Mouse (Mus musculus): ENCODE data around the gene Gstm6. TPM values are rescaled to one million over a fixed set of nuclear protein-coding genes. Genes with fewer than 3 reads are reported as not detected.
"Not testable (repeated sequence)": the region's sequence is repeated elsewhere in the genome, so short reads cannot be mapped to it uniquely, and the experiment has no call there.

Gene Gstm6
- polyA plus RNA-seq, 1 experiment from 2014 or later: 8.8 TPM

- Histone ChIP-seq H3K27me3 (ENCODE audit: insufficient read depth, low read length) (no peaks in the 10 kb centered on the region), H3K27ac (no peak overlapping the region), H3K9ac (ENCODE audit: low read depth, low read length) (no peak overlapping the region), H3K4me3 (replicated peaks; ENCODE audit: low read depth, low read length) (no peak overlapping the region), H3K4me1 (replicated peaks; ENCODE audit: insufficient read depth, low read length) (no peaks in the 10 kb centered on the region), H3K36me3 (ENCODE audit: insufficient read depth, low read length) (no peaks in the 10 kb centered on the region), H3K4me2 (ENCODE audit: low read length) (no peak overlapping the region), H3K9me3 (replicated peaks; ENCODE audit: low read length) (no peaks in the 10 kb centered on the region)
- DNase-seq (ENCODE audit: low spot score) (no peak), ATAC-seq (replicated peaks; ENCODE audit: low FRiP score, low read depth) (no peak)
- no peak for TF ChIP-seq CTCF (IDR thresholded peaks at IDR 0.05; ENCODE audit: low read depth)
- 38% methylated on average over 6 of the region's 6 CpGs for WGBS
Measured at GRCm38 (mm10) chr3:107905942-107906341, 37.6 kb downstream of the Gstm6 start.

- 40% methylated on average over 11 of the region's 11 CpGs for WGBS
Measured at GRCm38 (mm10) chr3:107900955-107901673, 42.4 kb downstream of the Gstm6 start.

GRCm38 (mm10) chr3:107898691-107899090 is 44.9 kb downstream of the Gstm6 start:
- no peak for TF ChIP-seq CTCF (IDR thresholded peaks at IDR 0.05; ENCODE audit: low read depth)
- 77% methylated on average over 13 of the region's 13 CpGs for WGBS
- Histone ChIP-seq H3K27me3 (ENCODE audit: insufficient read depth, low read length) (no peaks in the 10 kb centered on the region), H3K27ac (peak overlapping the region; percentile 1; the same call in 1 of the 2 replicates), H3K36me3 (ENCODE audit: insufficient read depth, low read length) (0 out of 2 replicates have a peak, but pooled peaks cover 4% of the 10 kb centered on the region), H3K4me1 (replicated peaks; ENCODE audit: insufficient read depth, low read length) (0 out of 2 replicates have a peak, but pooled peaks cover 3% of the 10 kb centered on the region), H3K4me2 (ENCODE audit: low read length) (no peak overlapping the region), H3K9me3 (replicated peaks; ENCODE audit: low read length) (no peaks in the 10 kb centered on the region), H3K9ac (ENCODE audit: low read depth, low read length) (no peak overlapping the region), H3K4me3 (replicated peaks; ENCODE audit: low read depth, low read length) (no peak overlapping the region)
- no peak for DNase-seq (ENCODE audit: low spot score)
- no peak for ATAC-seq (replicated peaks; ENCODE audit: low FRiP score, low read depth)

More at GRCm38 (mm10) chr3:107900955-107901673, 42.4 kb downstream of the Gstm6 start:
- Histone ChIP-seq H3K27ac (no peak overlapping the region), H3K4me2 (ENCODE audit: low read length) (no peak overlapping the region), H3K9ac (ENCODE audit: low read depth, low read length) (no peak overlapping the region), H3K27me3 (ENCODE audit: insufficient read depth, low read length) (no peaks in the 10 kb centered on the region), H3K4me1 (replicated peaks; ENCODE audit: insufficient read depth, low read length) (no peaks in the 10 kb centered on the region), H3K4me3 (replicated peaks; ENCODE audit: low read depth, low read length) (no peak overlapping the region), H3K9me3 (replicated peaks; ENCODE audit: low read length) (no peaks in the 10 kb centered on the region), H3K36me3 (ENCODE audit: insufficient read depth, low read length) (0 out of 2 replicates have a peak, but pooled peaks cover 4% of the 10 kb centered on the region)
- no peak for DNase-seq (ENCODE audit: low spot score)
- peak; percentile 47; the same call in 1 of the 2 replicates for ATAC-seq (replicated peaks; ENCODE audit: low FRiP score, low read depth)
- no peak for TF ChIP-seq CTCF (IDR thresholded peaks at IDR 0.05; ENCODE audit: low read depth)

- H3K27ac ChIP-seq: peak within 1 kb of the TSS; percentile 81
- peak within 1 kb of the TSS; percentile 100 for H3K4me2 ChIP-seq (ENCODE audit: low read length)
- ATAC-seq (replicated peaks; ENCODE audit: low FRiP score, low read depth) (peak; percentile 94), DNase-seq (ENCODE audit: low spot score) (peak; percentile 94)
- TF ChIP-seq CTCF (IDR thresholded peaks at IDR 0.05; ENCODE audit: low read depth): no peak
- H3K4me1 ChIP-seq (replicated peaks; ENCODE audit: insufficient read depth, low read length): 0 out of 2 replicates have a peak, but pooled peaks cover 3% of the 10 kb centered on the region
- H3K9ac ChIP-seq (ENCODE audit: low read depth, low read length): peak within 1 kb of the TSS; percentile 87
- no peaks in the 10 kb centered on the region for H3K27me3 ChIP-seq (ENCODE audit: insufficient read depth, low read length)
- peak within 1 kb of the TSS; percentile 80 for H3K4me3 ChIP-seq (replicated peaks; ENCODE audit: low read depth, low read length)
- 8% methylated on average over 40 of the region's 40 CpGs for WGBS
- H3K9me3 ChIP-seq (replicated peaks; ENCODE audit: low read length): no peaks in the 10 kb centered on the region
- 0 out of 2 replicates have a peak, but pooled peaks cover 4% of the 10 kb centered on the region for H3K36me3 ChIP-seq (ENCODE audit: insufficient read depth, low read length)
Measured at GRCm38 (mm10) chr3:107895720-107896569, 47.6 kb downstream of the Gstm6 start, which contains the start of gene Gstm5. TSS of gene Gstm5 (plus strand) at chr3:107895821.

GRCm38 (mm10) chr3:107895194-107895719 is 48.3 kb downstream of the Gstm6 start:
- Histone ChIP-seq H3K9ac (ENCODE audit: low read depth, low read length) (peak overlapping the region; percentile 5; the same call in 1 of the 2 replicates), H3K27me3 (ENCODE audit: insufficient read depth, low read length) (no peaks in the 10 kb centered on the region), H3K36me3 (ENCODE audit: insufficient read depth, low read length) (0 out of 2 replicates have a peak, but pooled peaks cover 4% of the 10 kb centered on the region), H3K4me1 (replicated peaks; ENCODE audit: insufficient read depth, low read length) (0 out of 2 replicates have a peak, but pooled peaks cover 3% of the 10 kb centered on the region), H3K4me3 (replicated peaks; ENCODE audit: low read depth, low read length) (peak overlapping the region; percentile 80), H3K27ac (peak overlapping the region; percentile 40; the same call in 1 of the 2 replicates), H3K4me2 (ENCODE audit: low read length) (peak overlapping the region; percentile 100), H3K9me3 (replicated peaks; ENCODE audit: low read length) (no peaks in the 10 kb centered on the region)
- 0 out of 2 replicates have a peak, but pooled peaks have one; percentile 2 for ATAC-seq (replicated peaks; ENCODE audit: low FRiP score, low read depth)
- DNase-seq (ENCODE audit: low spot score): no peak
- 3% methylated on average over 6 of the region's 6 CpGs for whole genome bisulfite sequencing
- no peak for TF ChIP-seq CTCF (IDR thresholded peaks at IDR 0.05; ENCODE audit: low read depth)

- 78% methylated on average over 2 of the region's 2 CpGs for WGBS
Measured at GRCm38 (mm10) chr3:107889236-107889635, 54.3 kb downstream of the Gstm6 start.

More at GRCm38 (mm10) chr3:107889236-107889635, 54.3 kb downstream of the Gstm6 start:
- H3K27ac ChIP-seq; ATAC-seq (replicated peaks; ENCODE audit: low FRiP score, low read depth); H3K9me3 ChIP-seq (replicated peaks; ENCODE audit: low read length); H3K4me2 ChIP-seq (ENCODE audit: low read length); H3K4me1 ChIP-seq (replicated peaks; ENCODE audit: insufficient read depth, low read length); H3K27me3 ChIP-seq (ENCODE audit: insufficient read depth, low read length); H3K9ac ChIP-seq (ENCODE audit: low read depth, low read length); DNase-seq (ENCODE audit: low spot score); H3K4me3 ChIP-seq (replicated peaks; ENCODE audit: low read depth, low read length); H3K36me3 ChIP-seq (ENCODE audit: insufficient read depth, low read length): not testable (repeated sequence)

Other genes starting within 250 kb of the Gstm6 start
- 79.2 and 81.5 TPM in 2 replicates for gene Ahcyl1, start 247.2 kb downstream of the Gstm6 start, polyA plus RNA-seq (2015; fragmentation: Nextera tagmentation; extraction: Ambion mirVana)
- 7.8 and 8.7 TPM in 2 replicates for gene Csf1, start 183.3 kb downstream of the Gstm6 start, polyA plus RNA-seq (2015; fragmentation: Nextera tagmentation; extraction: Ambion mirVana)
- 0.13 TPM in 1 of 2 replicates, not detected in the other for gene Eps8l3, start 66.5 kb downstream of the Gstm6 start, polyA plus RNA-seq (2015; fragmentation: Nextera tagmentation; extraction: Ambion mirVana)
- 246 and 258 TPM in 2 replicates for gene Gstm5, start 47.9 kb downstream of the Gstm6 start, polyA plus RNA-seq (2015; fragmentation: Nextera tagmentation; extraction: Ambion mirVana)
- gene Gstm7, start 11.9 kb downstream of the Gstm6 start, polyA plus RNA-seq (2015; fragmentation: Nextera tagmentation; extraction: Ambion mirVana): 17.7 and 18.3 TPM in 2 replicates
- 0.14 and 0.17 TPM in 2 replicates for gene Gstm3, start 25.5 kb upstream of the Gstm6 start, polyA plus RNA-seq (2015; fragmentation: Nextera tagmentation; extraction: Ambion mirVana)
- 148 and 155 TPM in 2 replicates for gene Gstm2, start 42.7 kb upstream of the Gstm6 start, polyA plus RNA-seq (2015; fragmentation: Nextera tagmentation; extraction: Ambion mirVana)
- 177 and 224 TPM in 2 replicates for gene Gstm1, start 74.2 kb upstream of the Gstm6 start, polyA plus RNA-seq (2015; fragmentation: Nextera tagmentation; extraction: Ambion mirVana)
- gene Gstm4, start 101.1 kb upstream of the Gstm6 start, polyA plus RNA-seq (2015; fragmentation: Nextera tagmentation; extraction: Ambion mirVana): 21.8 and 22.1 TPM in 2 replicates
- gene Ampd2, start 142.9 kb upstream of the Gstm6 start, polyA plus RNA-seq (2015; fragmentation: Nextera tagmentation; extraction: Ambion mirVana): 35.8 and 38.2 TPM in 2 replicates
- 1.0 and 1.2 TPM in 2 replicates for gene Gnat2, start 149.0 kb upstream of the Gstm6 start, polyA plus RNA-seq (2015; fragmentation: Nextera tagmentation; extraction: Ambion mirVana)
- 134 and 147 TPM in 2 replicates for gene Gnai3, start 202.4 kb upstream of the Gstm6 start, polyA plus RNA-seq (2015; fragmentation: Nextera tagmentation; extraction: Ambion mirVana)
- not detected in 2 replicates for gene Gpr61, start 211.1 kb upstream of the Gstm6 start, polyA plus RNA-seq (2015; fragmentation: Nextera tagmentation; extraction: Ambion mirVana)
- gene Amigo1, start 242.6 kb upstream of the Gstm6 start, polyA plus RNA-seq (2015; fragmentation: Nextera tagmentation; extraction: Ambion mirVana): 4.2 and 5.4 TPM in 2 replicates

Measured in kidney, postnatal 0 days (tissue).